Mouse (Mus musculus) heart, embryonic 16.5 days (tissue): ENCODE results near the gene Olfr308. TPM values are rescaled to one million over a fixed set of nuclear protein-coding genes. Genes with fewer than 3 reads are reported as not detected.
"Not testable (repeated sequence)": the region's sequence is repeated elsewhere in the genome, so short reads cannot be mapped to it uniquely, and the experiment has no call there.

Experiments
- ATAC-seq: fragments of 200-750 bp; cut with Nextera tagmentation; replicated peaks from 2 replicates; pipeline ENCODE4 v1.8.0; 2017; ENCODE audit warnings: moderate number of reproducible peaks; ENCODE audit not compliant: insufficient read depth, low FRiP score; ENCODE audit errors: extremely low read depth
- H3K27ac ChIP-seq: fragments of 300-500 bp; sonication (generic); 2 replicates; pipeline ENCODE4 v1.5.1; 2014; ENCODE audit warnings: mild to moderate bottlenecking, low read length, control low read depth, moderate library complexity
- H3K27me3 ChIP-seq: fragments of 300-500 bp; sonication (generic); 2 replicates; pipeline ENCODE4 v1.6.1; 2014; ENCODE audit warnings: low read length, mixed read lengths; ENCODE audit not compliant: control insufficient read depth, insufficient read depth
- H3K36me3 ChIP-seq: fragments of 300-500 bp; sonication (generic); 2 replicates; pipeline ENCODE4 v1.6.1; 2014; ENCODE audit not compliant: control insufficient read depth, insufficient read depth
- H3K4me1 ChIP-seq: fragments of 300-500 bp; sonication (generic); 2 replicates; pipeline ENCODE4 v1.6.1; 2014; ENCODE audit warnings: low read length, mixed read lengths; ENCODE audit not compliant: control insufficient read depth, insufficient read depth
- H3K4me2 ChIP-seq: fragments of 300-500 bp; sonication (generic); 2 replicates; pipeline ENCODE4 v1.6.1; 2014; ENCODE audit warnings: low read depth, mild to moderate bottlenecking, control low read depth, low read length
- H3K4me3 ChIP-seq: fragments of 300-500 bp; sonication (generic); 2 replicates; pipeline ENCODE4 v1.5.1; 2014; ENCODE audit warnings: mild to moderate bottlenecking, control low read depth, low read length
- H3K9ac ChIP-seq: fragments of 300-500 bp; sonication (generic); 2 replicates; pipeline ENCODE4 v1.6.1; 2014; ENCODE audit warnings: low read length, control low read depth
- H3K9me3 ChIP-seq: fragments of 300-500 bp; sonication (generic); replicated peaks from 2 replicates; pipeline ENCODE4 v1.6.1; 2016; ENCODE audit warnings: low read length; ENCODE audit not compliant: control insufficient read depth
- WGBS: fragments of 180-500 bp; shearing (Covaris S2); extraction: QIAGEN DNeasy Blood & Tissue Kit; methylation state at CpG from one replicate; pipeline ENCODE4 v1.1.7; 2014; 5-methylcytosine and 5-hydroxymethylcytosine counted together
- polyA plus RNA-seq: library from polyadenylated mRNA; unstranded; fragments of >200 nt; fragmentation: Nextera tagmentation; extraction: Ambion mirVana; gene quantifications from 2 replicates; pipeline ENCODE4 v1.2.1, GENCODE M21; 2015

The Olfr308 gene
- not detected in 2 replicates for polyA plus RNA-seq

GRCm38 (mm10) chr7:86325530-86325929 lies at the start of gene Olfr308:
Gene Olfr308 (minus strand): TSS chr7:86325630.
- Histone ChIP-seq H3K27me3 (no peaks in the 10 kb centered on the region), H3K4me1 (no peaks in the 10 kb centered on the region), H3K4me2 (no peak within 1 kb of the TSS), H3K9ac (no peak within 1 kb of the TSS), H3K9me3 (no peaks in the 10 kb centered on the region), H3K27ac (no peak within 1 kb of the TSS), H3K36me3 (no peaks in the 10 kb centered on the region), H3K4me3 (no peak within 1 kb of the TSS)
- ATAC-seq = no peak

- Histone ChIP-seq H3K9ac (no peak within 1 kb of the TSS), H3K27ac (no peak within 1 kb of the TSS), H3K36me3 (no peaks in the 10 kb centered on the region), H3K9me3 (no peaks in the 10 kb centered on the region), H3K27me3 (no peaks in the 10 kb centered on the region), H3K4me2 (no peak within 1 kb of the TSS), H3K4me1 (no peaks in the 10 kb centered on the region), H3K4me3 (no peak within 1 kb of the TSS)
- ATAC-seq = no peak
- 81% methylated on average over 1 of the region's 1 CpGs for WGBS
Measured at GRCm38 (mm10) chr7:86366828-86367227, 41.4 kb upstream of the Olfr308 start, which contains the start of gene Olfr305. Gene Olfr305 (minus strand): TSS chr7:86366928.

- H3K4me1 ChIP-seq, H3K4me2 ChIP-seq, H3K27me3 ChIP-seq, H3K27ac ChIP-seq, H3K9ac ChIP-seq, H3K4me3 ChIP-seq, H3K9me3 ChIP-seq, H3K36me3 ChIP-seq, ATAC-seq: not testable (repeated sequence)
- WGBS = 86% methylated on average over 9 of the region's 9 CpGs
Measured at GRCm38 (mm10) chr7:86346296-86346695, 20.9 kb upstream of the Olfr308 start.

- Histone ChIP-seq H3K36me3 (no peaks in the 10 kb centered on the region), H3K27ac (no peak overlapping the region)
Measured at GRCm38 (mm10) chr7:86344253-86344652, 18.8 kb upstream of the Olfr308 start.

GRCm38 (mm10) chr7:86342881-86343565 lies 17.6 kb upstream of the Olfr308 start:
- no peak overlapping the region for H3K4me2 ChIP-seq
- H3K27ac ChIP-seq = no peak overlapping the region
- 67% methylated on average over 14 of the region's 14 CpGs for WGBS
- 0 out of 2 replicates have a peak, but pooled peaks cover 2% of the 10 kb centered on the region for H3K9me3 ChIP-seq
- H3K4me3 ChIP-seq = no peak overlapping the region
- ATAC-seq = no peak
- H3K4me1 ChIP-seq = no peaks in the 10 kb centered on the region
- no peak overlapping the region for H3K9ac ChIP-seq
- no peaks in the 10 kb centered on the region for H3K36me3 ChIP-seq
- H3K27me3 ChIP-seq = no peaks in the 10 kb centered on the region

More at GRCm38 (mm10) chr7:86344253-86344652, 18.8 kb upstream of the Olfr308 start:
- no peaks in the 10 kb centered on the region for H3K27me3 ChIP-seq
- no peak for ATAC-seq
- 63% methylated on average over 3 of the region's 3 CpGs for WGBS
- H3K4me2 ChIP-seq = no peak overlapping the region
- peaks cover 2% of the 10 kb centered on the region; the same call in 1 of the 2 replicates for H3K9me3 ChIP-seq
- H3K4me1 ChIP-seq = no peaks in the 10 kb centered on the region
- H3K9ac ChIP-seq = no peak overlapping the region
- no peak overlapping the region for H3K4me3 ChIP-seq

GRCm38 (mm10) chr7:86337486-86337885 lies 12.1 kb upstream of the Olfr308 start, which contains the start of gene Olfr307:
Gene Olfr307 (minus strand): TSS chr7:86337586.
- WGBS = 60% methylated on average over 1 of the region's 1 CpGs

GRCm38 (mm10) chr7:86321323-86321722 lies 4.1 kb downstream of the Olfr308 start:
- no peak overlapping the region for H3K4me2 ChIP-seq
- H3K36me3 ChIP-seq = no peaks in the 10 kb centered on the region
- 74% methylated on average over 2 of the region's 2 CpGs for WGBS
- H3K9ac ChIP-seq = no peak overlapping the region
- no peak overlapping the region for H3K4me3 ChIP-seq
- no peak overlapping the region for H3K27ac ChIP-seq
- H3K9me3 ChIP-seq = no peaks in the 10 kb centered on the region
- H3K27me3 ChIP-seq = no peaks in the 10 kb centered on the region
- no peaks in the 10 kb centered on the region for H3K4me1 ChIP-seq
- ATAC-seq = no peak

More at GRCm38 (mm10) chr7:86337486-86337885, 12.1 kb upstream of the Olfr308 start, which contains the start of gene Olfr307:
- H3K36me3 ChIP-seq = no peaks in the 10 kb centered on the region
- no peak within 1 kb of the TSS for H3K4me3 ChIP-seq
- H3K27me3 ChIP-seq = no peaks in the 10 kb centered on the region
- ATAC-seq = no peak
- H3K9ac ChIP-seq = no peak within 1 kb of the TSS
- no peak within 1 kb of the TSS for H3K4me2 ChIP-seq
- H3K27ac ChIP-seq = no peak within 1 kb of the TSS
- no peaks in the 10 kb centered on the region for H3K9me3 ChIP-seq
- H3K4me1 ChIP-seq = no peaks in the 10 kb centered on the region

- no peak within 1 kb of the TSS for H3K27ac ChIP-seq
- 60% methylated on average over 2 of the region's 2 CpGs for WGBS
- H3K27me3 ChIP-seq = no peaks in the 10 kb centered on the region
- no peak for ATAC-seq
- H3K9me3 ChIP-seq = no peaks in the 10 kb centered on the region
- no peak within 1 kb of the TSS for H3K4me3 ChIP-seq
- no peak within 1 kb of the TSS for H3K9ac ChIP-seq
- no peak within 1 kb of the TSS for H3K4me2 ChIP-seq
- H3K36me3 ChIP-seq = no peaks in the 10 kb centered on the region
- H3K4me1 ChIP-seq = no peaks in the 10 kb centered on the region
Measured at GRCm38 (mm10) chr7:86313608-86314007, 11.8 kb downstream of the Olfr308 start, which contains the start of gene Olfr309. Gene Olfr309 (minus strand): TSS chr7:86313708.

- 57% methylated on average over 1 of the region's 1 CpGs for WGBS
- Histone ChIP-seq H3K4me1 (no peaks in the 10 kb centered on the region), H3K9ac (no peak within 1 kb of the TSS), H3K27me3 (no peaks in the 10 kb centered on the region), H3K36me3 (no peaks in the 10 kb centered on the region), H3K27ac (no peak within 1 kb of the TSS), H3K9me3 (no peaks in the 10 kb centered on the region), H3K4me2 (no peak within 1 kb of the TSS), H3K4me3 (no peak within 1 kb of the TSS)
- no peak for ATAC-seq
Measured at GRCm38 (mm10) chr7:86277072-86277471, 48.4 kb downstream of the Olfr308 start, which contains the start of gene Olfr310. Gene Olfr310 (minus strand): TSS chr7:86277172.
